Mouse (Mus musculus) olfactory bulb, adult 2 months (tissue): ENCODE measurements around the gene Tfb2m.

Experiments
- CTCF ChIP-seq: fragments of 200-500 bp; IDR thresholded peaks from 2 replicates; pipeline ENCODE4 v1.5.1; 2012; ENCODE audit warnings: low read depth, mild to moderate bottlenecking, low read length, moderate library complexity; ENCODE audit not compliant: insufficient read depth
- POLR2A ChIP-seq: fragments of 200-500 bp; IDR thresholded peaks from 2 replicates; pipeline ENCODE4 v1.6.1; 2012; ENCODE audit warnings: mild to moderate bottlenecking, low read depth, low read length, moderate library complexity; ENCODE audit not compliant: insufficient read depth

DNA sequence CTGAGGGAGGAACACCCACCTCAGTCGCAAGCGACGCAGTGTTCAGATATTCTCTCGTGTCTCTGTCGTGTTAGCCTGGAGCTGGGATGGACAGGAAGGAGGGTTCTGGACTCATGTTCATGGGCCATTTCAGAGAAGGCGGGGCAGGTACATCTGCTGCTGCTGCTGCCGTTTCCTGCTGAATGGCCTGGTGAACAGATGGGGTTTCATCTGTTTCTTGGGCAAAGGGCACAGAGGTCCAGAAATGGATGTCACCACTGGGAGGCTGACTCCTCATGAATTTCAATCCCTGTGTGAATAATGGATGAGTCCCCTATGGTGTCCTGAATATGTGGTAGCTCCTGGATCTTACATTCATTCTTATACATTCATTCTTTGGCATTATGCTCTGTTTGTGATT lies 21.5 kb upstream of the Tfb2m start:
- TF ChIP-seq POLR2A, result no peak
- TF ChIP-seq CTCF, result no peak
